Mouse (Mus musculus) stomach, postnatal 0 days (tissue): Measurements from ENCODE around the gene Slx4ip.

Experiments used
- CTCF ChIP-seq: IDR thresholded peaks from 2 replicates; pipeline ENCODE4 v1.5.1; 2016; ENCODE audit warnings: antibody characterized with exemption, low read depth, mild to moderate bottlenecking, moderate library complexity
- EP300 ChIP-seq: optimal IDR thresholded peaks from 2 replicates; pipeline ENCODE3; 2016; ENCODE audit warnings: antibody characterized with exemption

GRCm38 (mm10) chr2:136997104-136997503, 106.1 kb downstream of the Slx4ip start:
- TF ChIP-seq CTCF (peak; percentile 73), EP300 (no peak)
